Mouse (Mus musculus): ENCODE measurements around the gene Haus7. TPM values are rescaled to one million over a fixed set of nuclear protein-coding genes. Genes with fewer than 3 reads are reported as not detected.
A peak's percentile ranks its signal among the peaks of the same experiment; 100 is the strongest.
"Not testable (repeated sequence)": the region's sequence is repeated elsewhere in the genome, so short reads cannot be mapped to it uniquely, and the experiment has no call there.

Gene Haus7
- polyA plus RNA-seq, 1 experiment: 32.6 TPM

GRCm38 (mm10) chrX:73410880-73411517 is 47.8 kb downstream of the Haus7 start, which contains the start of gene Zfp92:
Zfp92 (plus strand) TSS chrX:73411096.
- Histone ChIP-seq H3ac (ENCODE audit: control insufficient read depth, insufficient read length) (no peak within 1 kb of the TSS), H3K36me3 (ENCODE audit: control insufficient read depth, insufficient read depth) (no peaks in the 10 kb centered on the region), H3K79me2 (ENCODE audit: control insufficient read depth, insufficient read depth) (no peaks in the 10 kb centered on the region), H3K4me3 (no peak within 1 kb of the TSS), H3K4me2 (ENCODE audit: low read depth) (peak within 1 kb of the TSS; percentile 38), H3K27me3 (ENCODE audit: control insufficient read depth, insufficient read depth, insufficient read length) (peaks cover 5% of the 10 kb centered on the region)
- TF ChIP-seq MYOD1 (IDR thresholded peaks at IDR 0.05; ENCODE audit: control insufficient read depth in 1 of 3, insufficient read length in 2 of 3, low read depth in 2 of 3) (no peak), E2F4 (IDR thresholded peaks at IDR 0.05; ENCODE audit: insufficient read depth) (no peak)

GRCm38 (mm10) chrX:73401616-73402015 is 57.2 kb downstream of the Haus7 start:
- Histone ChIP-seq H3ac (ENCODE audit: control insufficient read depth, insufficient read length) (no peak overlapping the region), H3K4me2 (ENCODE audit: low read depth) (no peak overlapping the region), H3K79me2 (ENCODE audit: control insufficient read depth, insufficient read depth) (no peaks in the 10 kb centered on the region), H3K36me3 (ENCODE audit: control insufficient read depth, insufficient read depth) (no peaks in the 10 kb centered on the region), H3K27me3 (ENCODE audit: control insufficient read depth, insufficient read depth, insufficient read length) (no peaks in the 10 kb centered on the region), H3K4me3 (no peak overlapping the region)
- TF ChIP-seq CEBPB (IDR thresholded peaks at IDR 0.05; ENCODE audit: insufficient read depth, poor library complexity, severe bottlenecking) (no peak), TCF3 (IDR thresholded peaks at IDR 0.05; ENCODE audit: insufficient read length, low read depth) (no peak), SRF (IDR thresholded peaks at IDR 0.05; ENCODE audit: control insufficient read depth, insufficient read length, low read depth) (no peak), MAX (IDR thresholded peaks at IDR 0.05; ENCODE audit: low read depth) (no peak), POLR2A (IDR thresholded peaks at IDR 0.05; ENCODE audit: insufficient read length, low read depth) (no peak), REST (IDR thresholded peaks at IDR 0.05; ENCODE audit: insufficient read depth, insufficient read length) (no peak), USF1 (IDR thresholded peaks at IDR 0.05; ENCODE audit: low read depth) (no peak), E2F4 (IDR thresholded peaks at IDR 0.05; ENCODE audit: insufficient read depth) (no peak), MYOG (IDR thresholded peaks at IDR 0.05; ENCODE audit: control insufficient read depth in 1 of 3, insufficient read depth in 1 of 3, insufficient read length in 2 of 3, low read depth in 2 of 3) (no peak)

- Histone ChIP-seq H3K4me3 (no peak overlapping the region), H3K36me3 (ENCODE audit: control insufficient read depth, insufficient read depth) (no peaks in the 10 kb centered on the region), H3K4me2 (ENCODE audit: low read depth) (no peak overlapping the region), H3ac (ENCODE audit: control insufficient read depth, insufficient read length) (no peak overlapping the region), H3K27me3 (ENCODE audit: control insufficient read depth, insufficient read depth, insufficient read length) (no peaks in the 10 kb centered on the region), H3K79me2 (ENCODE audit: control insufficient read depth, insufficient read depth) (no peaks in the 10 kb centered on the region)
- no peak for TF ChIP-seq REST (IDR thresholded peaks at IDR 0.05; ENCODE audit: insufficient read depth, insufficient read length)
- no peak for TF ChIP-seq TCF12 (IDR thresholded peaks at IDR 0.05; ENCODE audit: insufficient read depth, poor library complexity, severe bottlenecking)
- no peak for TF ChIP-seq MYOG (IDR thresholded peaks at IDR 0.05; ENCODE audit: control insufficient read depth in 1 of 3, insufficient read depth in 1 of 3, insufficient read length in 2 of 3, low read depth in 2 of 3)
- TF ChIP-seq E2F4 (IDR thresholded peaks at IDR 0.05; ENCODE audit: insufficient read depth): no peak
- TF ChIP-seq CEBPB (IDR thresholded peaks at IDR 0.05; ENCODE audit: insufficient read depth, poor library complexity, severe bottlenecking): no peak
- TF ChIP-seq MAX (IDR thresholded peaks at IDR 0.05; ENCODE audit: low read depth): no peak
- no peak for TF ChIP-seq POLR2AphosphoS2 (IDR thresholded peaks at IDR 0.05; ENCODE audit: insufficient read length, low read depth)
- no peak for TF ChIP-seq POLR2A (IDR thresholded peaks at IDR 0.05; ENCODE audit: insufficient read length, low read depth)
- TF ChIP-seq TCF3 (IDR thresholded peaks at IDR 0.05; ENCODE audit: insufficient read length, low read depth): no peak
- TF ChIP-seq MYOD1 (IDR thresholded peaks at IDR 0.05; ENCODE audit: control insufficient read depth in 1 of 3, insufficient read length in 2 of 3, low read depth in 2 of 3): no peak
- TF ChIP-seq USF1 (IDR thresholded peaks at IDR 0.05; ENCODE audit: low read depth): no peak
- TF ChIP-seq SRF (IDR thresholded peaks at IDR 0.05; ENCODE audit: control insufficient read depth, insufficient read length, low read depth): no peak
These were observed 57.9 kb downstream of the Haus7 start for GRCm38 (mm10) chrX:73400951-73401350.

GRCm38 (mm10) chrX:73398636-73399035 is 60.2 kb downstream of the Haus7 start, which contains the start of gene Gm18336:
Gm18336 (minus strand) TSS chrX:73398736.
- H3K4me2 ChIP-seq (ENCODE audit: low read depth); H3K27me3 ChIP-seq (ENCODE audit: control insufficient read depth, insufficient read depth, insufficient read length); H3K79me2 ChIP-seq (ENCODE audit: control insufficient read depth, insufficient read depth); H3K4me3 ChIP-seq; H3ac ChIP-seq (ENCODE audit: control insufficient read depth, insufficient read length); H3K36me3 ChIP-seq (ENCODE audit: control insufficient read depth, insufficient read depth): not testable (repeated sequence)

- Histone ChIP-seq H3K36me3 (ENCODE audit: control insufficient read depth, insufficient read depth) (no peaks in the 10 kb centered on the region), H3K79me2 (ENCODE audit: control insufficient read depth, insufficient read depth) (no peaks in the 10 kb centered on the region), H3ac (ENCODE audit: control insufficient read depth, insufficient read length) (no peak overlapping the region), H3K4me3 (no peak overlapping the region), H3K27me3 (ENCODE audit: control insufficient read depth, insufficient read depth, insufficient read length) (no peaks in the 10 kb centered on the region), H3K4me2 (ENCODE audit: low read depth) (no peak overlapping the region)
- no peak for TF ChIP-seq E2F4 (IDR thresholded peaks at IDR 0.05; ENCODE audit: insufficient read depth)
- no peak for TF ChIP-seq POLR2AphosphoS2 (IDR thresholded peaks at IDR 0.05; ENCODE audit: insufficient read length, low read depth)
- no peak for TF ChIP-seq CEBPB (IDR thresholded peaks at IDR 0.05; ENCODE audit: insufficient read depth, poor library complexity, severe bottlenecking)
These were observed 62.4 kb downstream of the Haus7 start for GRCm38 (mm10) chrX:73396446-73396845.

GRCm38 (mm10) chrX:73391481-73391880 is 67.4 kb downstream of the Haus7 start:
- H3K27me3 ChIP-seq (ENCODE audit: control insufficient read depth, insufficient read depth, insufficient read length): no peaks in the 10 kb centered on the region
- no peak overlapping the region for H3ac ChIP-seq (ENCODE audit: control insufficient read depth, insufficient read length)
- no peaks in the 10 kb centered on the region for H3K79me2 ChIP-seq (ENCODE audit: control insufficient read depth, insufficient read depth)
- H3K4me3 ChIP-seq: no peak overlapping the region
- no peaks in the 10 kb centered on the region for H3K36me3 ChIP-seq (ENCODE audit: control insufficient read depth, insufficient read depth)
- TF ChIP-seq TCF3 (IDR thresholded peaks at IDR 0.05; ENCODE audit: insufficient read length, low read depth): no peak
- TF ChIP-seq CEBPB (IDR thresholded peaks at IDR 0.05; ENCODE audit: insufficient read depth, poor library complexity, severe bottlenecking): no peak
- no peak for TF ChIP-seq E2F4 (IDR thresholded peaks at IDR 0.05; ENCODE audit: insufficient read depth)
- no peak for TF ChIP-seq POLR2AphosphoS2 (IDR thresholded peaks at IDR 0.05; ENCODE audit: insufficient read length, low read depth)
- TF ChIP-seq MYOG (IDR thresholded peaks at IDR 0.05; ENCODE audit: control insufficient read depth in 1 of 3, insufficient read depth in 1 of 3, insufficient read length in 2 of 3, low read depth in 2 of 3): no peak
- TF ChIP-seq POLR2A (IDR thresholded peaks at IDR 0.05; ENCODE audit: insufficient read length, low read depth): no peak
- no peak for TF ChIP-seq SRF (IDR thresholded peaks at IDR 0.05; ENCODE audit: control insufficient read depth, insufficient read length, low read depth)
- TF ChIP-seq USF1 (IDR thresholded peaks at IDR 0.05; ENCODE audit: low read depth): no peak
- TF ChIP-seq REST (IDR thresholded peaks at IDR 0.05; ENCODE audit: insufficient read depth, insufficient read length): no peak
- TF ChIP-seq TCF12 (IDR thresholded peaks at IDR 0.05; ENCODE audit: insufficient read depth, poor library complexity, severe bottlenecking): no peak
- no peak for TF ChIP-seq MAX (IDR thresholded peaks at IDR 0.05; ENCODE audit: low read depth)
- no peak for TF ChIP-seq MYOD1 (IDR thresholded peaks at IDR 0.05; ENCODE audit: control insufficient read depth in 1 of 3, insufficient read length in 2 of 3, low read depth in 2 of 3)
- no peak overlapping the region for H3K4me2 ChIP-seq (ENCODE audit: low read depth)
